Mouse (Mus musculus) cerebellum, postnatal 10 days (tissue): ENCODE results near the gene Hsd3b1.
"Not testable (repeated sequence)": the region's sequence is repeated elsewhere in the genome, so short reads cannot be mapped to it uniquely, and the experiment has no call there.

Experiments used
- DNase-seq, 2 experiments: peaks; one replicate each; pipeline ENCODE4 v3.0.0; 2021; ENCODE audit warnings: mixed read lengths in 2 of 2

Gene Hsd3b1

GRCm38 (mm10) chr3:98859576-98859975 lies at the start of gene Hsd3b1:
TSS of gene Hsd3b1 (minus strand) at chr3:98859794.
- no peak for DNase-seq

- no peak for DNase-seq
Measured at GRCm38 (mm10) chr3:98897606-98898005, 38.0 kb upstream of the Hsd3b1 start.

- peak; percentile 20 to 44 for DNase-seq
Measured at GRCm38 (mm10) chr3:98895071-98895601, 35.5 kb upstream of the Hsd3b1 start.

- no peak for DNase-seq
Measured at GRCm38 (mm10) chr3:98893057-98893772, 33.6 kb upstream of the Hsd3b1 start, which contains the start of gene Hao2. TSS of gene Hao2 (minus strand) at chr3:98893239.

- DNase-seq: no peak
Measured at GRCm38 (mm10) chr3:98890430-98890829, 30.8 kb upstream of the Hsd3b1 start.

- DNase-seq: no peak
Measured at GRCm38 (mm10) chr3:98888206-98888605, 28.6 kb upstream of the Hsd3b1 start.

- DNase-seq: no peak
Measured at GRCm38 (mm10) chr3:98880831-98881230, 21.2 kb upstream of the Hsd3b1 start.

- no peak for DNase-seq
Measured at GRCm38 (mm10) chr3:98880216-98880615, 20.6 kb upstream of the Hsd3b1 start.

- DNase-seq: no peak
Measured at GRCm38 (mm10) chr3:98868219-98868618, 8.6 kb upstream of the Hsd3b1 start.

GRCm38 (mm10) chr3:98862800-98863199 lies 3.2 kb upstream of the Hsd3b1 start:
- DNase-seq: no peak

GRCm38 (mm10) chr3:98858051-98858450 lies 1.5 kb downstream of the Hsd3b1 start:
- no peak for DNase-seq

- no peak for DNase-seq
Measured at GRCm38 (mm10) chr3:98856892-98857291, 2.7 kb downstream of the Hsd3b1 start.

- no peak for DNase-seq
Measured at GRCm38 (mm10) chr3:98855160-98855559, 4.4 kb downstream of the Hsd3b1 start.

- DNase-seq: no peak
Measured at GRCm38 (mm10) chr3:98853685-98854084, 5.9 kb downstream of the Hsd3b1 start.

GRCm38 (mm10) chr3:98853051-98853450 lies 6.5 kb downstream of the Hsd3b1 start:
- no peak for DNase-seq

- no peak for DNase-seq
Measured at GRCm38 (mm10) chr3:98852631-98853030, 7.0 kb downstream of the Hsd3b1 start.

GRCm38 (mm10) chr3:98851853-98852252 lies 7.7 kb downstream of the Hsd3b1 start:
- DNase-seq: no peak

- DNase-seq: no peak
Measured at GRCm38 (mm10) chr3:98850262-98850661, 9.3 kb downstream of the Hsd3b1 start.

GRCm38 (mm10) chr3:98848898-98849297 lies 10.7 kb downstream of the Hsd3b1 start:
- no peak for DNase-seq

GRCm38 (mm10) chr3:98814101-98814670 lies 45.4 kb downstream of the Hsd3b1 start, which contains the start of gene Hsd3b6:
TSS of gene Hsd3b6 (minus strand) at chr3:98814443.
- DNase-seq: no peak

- DNase-seq: not testable (repeated sequence)
Measured at GRCm38 (mm10) chr3:98812653-98813052, 46.9 kb downstream of the Hsd3b1 start.

- not testable (repeated sequence) for DNase-seq
Measured at GRCm38 (mm10) chr3:98805032-98805431, 54.6 kb downstream of the Hsd3b1 start.
